Mouse (Mus musculus): ENCODE data around the gene Get4. TPM values are rescaled to one million over a fixed set of nuclear protein-coding genes. Genes with fewer than 3 reads are reported as not detected.
A peak's percentile ranks its signal among the peaks of the same experiment; 100 is the strongest.

Get4 gene
- polyA plus RNA-seq, 1 experiment from 2014 or later = 133 TPM

DNA sequence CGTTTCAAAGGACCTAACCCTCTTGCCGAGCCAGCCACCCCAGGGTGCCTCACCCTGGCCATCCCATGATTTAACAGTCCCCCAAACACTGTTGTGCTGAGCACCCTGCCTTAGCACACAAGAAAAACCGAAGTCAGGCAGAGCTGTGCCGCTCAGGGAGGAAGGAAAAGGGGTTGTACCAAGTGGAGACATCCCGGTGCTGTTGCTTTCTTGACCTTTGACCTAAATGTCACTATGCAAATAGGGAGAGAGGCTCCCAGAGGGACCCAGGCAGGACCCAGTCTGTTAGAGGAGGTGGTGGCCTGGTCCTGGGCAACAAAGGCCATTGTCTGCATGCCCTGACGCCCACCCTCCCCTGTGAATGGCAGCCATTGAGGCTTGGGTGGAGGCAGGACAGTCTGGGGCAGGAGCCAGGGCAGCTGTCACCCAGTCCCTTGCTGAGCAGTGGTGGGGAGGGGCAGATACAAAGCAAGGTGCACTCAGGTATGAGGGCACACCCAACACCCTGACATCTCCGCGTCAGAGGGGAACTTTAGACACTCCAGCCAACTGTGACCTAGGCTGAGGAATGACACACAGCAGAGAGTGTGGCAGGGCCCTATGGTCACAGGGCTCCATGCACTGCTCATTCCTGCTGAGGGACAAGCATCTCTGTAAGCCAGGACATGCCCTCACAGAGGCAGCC lies 33.4 kb downstream of the Get4 start:
- no peak overlapping the region for H3K4me2 ChIP-seq (replicated peaks; ENCODE audit: low read depth)
- peak; percentile 70 for ATAC-seq (ENCODE audit: low FRiP score, low TSS enrichment)
- 41% methylated on average over 8 of the region's 8 CpGs for WGBS

DNA sequence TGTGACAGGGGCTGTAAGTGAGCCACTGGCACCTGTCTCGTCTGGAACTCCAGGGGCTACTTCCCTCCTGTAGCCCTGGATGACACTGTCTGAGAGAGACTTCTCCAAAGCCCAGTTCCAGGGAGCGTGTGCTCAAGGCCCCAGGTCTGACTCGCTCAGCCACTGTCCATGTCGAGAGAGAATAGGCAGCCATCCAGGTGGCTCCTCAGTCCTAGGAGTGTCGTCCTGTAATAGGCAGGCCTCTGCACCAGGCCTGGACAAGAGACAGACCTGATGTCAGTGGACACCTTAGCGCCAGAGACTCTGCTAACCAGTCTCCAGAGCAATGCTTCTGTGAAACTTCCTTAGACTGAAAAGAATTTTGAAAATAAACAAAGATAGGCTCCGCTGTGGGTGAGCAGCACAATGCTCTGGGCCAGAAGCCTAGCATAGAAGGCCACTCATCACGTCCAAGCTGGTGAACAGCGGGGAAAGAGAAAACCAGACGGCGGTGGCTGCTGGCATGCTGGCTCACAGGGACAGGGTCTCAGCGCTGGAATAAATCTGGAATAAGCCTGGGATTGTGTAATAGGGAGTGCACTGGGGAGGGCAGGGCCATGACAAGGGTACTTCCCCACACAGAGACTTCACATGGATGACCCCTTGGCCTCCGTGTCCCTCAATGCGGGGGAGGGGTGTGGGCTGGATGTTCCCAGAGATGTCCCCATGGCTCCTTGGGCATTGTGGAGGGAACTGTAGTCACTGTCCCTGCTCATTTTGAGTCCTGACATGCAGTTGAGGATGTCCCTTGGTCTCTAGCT lies 34.2 kb downstream of the Get4 start:
- peak overlapping the region; percentile 65 for H3K27ac ChIP-seq (replicated peaks)
- 37% methylated on average over 14 of the region's 14 CpGs for WGBS
- DNase-seq (ENCODE audit: low spot score) = peak; percentile 26

More for the DNA sequence above, 33.4 kb downstream of the Get4 start:
- Histone ChIP-seq H3K27ac (replicated peaks) (peak overlapping the region; percentile 65), H3K27me3 (ENCODE audit: control insufficient read depth, insufficient read depth, low read length) (no peaks in the 10 kb centered on the region), H3K36me3 (ENCODE audit: control insufficient read depth, insufficient read depth, low read length) (no peaks in the 10 kb centered on the region), H3K9me3 (ENCODE audit: control insufficient read depth, low read length) (no peaks in the 10 kb centered on the region), H3K4me3 (ENCODE audit: low read depth, low read length) (no peak overlapping the region), H3K9ac (ENCODE audit: low read length) (0 out of 2 replicates have a peak overlapping the region, but pooled peaks have one; percentile 41), H3K4me1 (replicated peaks; ENCODE audit: control insufficient read depth, insufficient read depth) (peaks cover 9% of the 10 kb centered on the region)
- no peak for TF ChIP-seq CTCF (IDR thresholded peaks at IDR 0.05; ENCODE audit: low read depth)
- no peak for TF ChIP-seq EP300 (optimal IDR thresholded peaks at IDR 0.05)
- DNase-seq (ENCODE audit: low spot score) = peak; percentile 46

DNA sequence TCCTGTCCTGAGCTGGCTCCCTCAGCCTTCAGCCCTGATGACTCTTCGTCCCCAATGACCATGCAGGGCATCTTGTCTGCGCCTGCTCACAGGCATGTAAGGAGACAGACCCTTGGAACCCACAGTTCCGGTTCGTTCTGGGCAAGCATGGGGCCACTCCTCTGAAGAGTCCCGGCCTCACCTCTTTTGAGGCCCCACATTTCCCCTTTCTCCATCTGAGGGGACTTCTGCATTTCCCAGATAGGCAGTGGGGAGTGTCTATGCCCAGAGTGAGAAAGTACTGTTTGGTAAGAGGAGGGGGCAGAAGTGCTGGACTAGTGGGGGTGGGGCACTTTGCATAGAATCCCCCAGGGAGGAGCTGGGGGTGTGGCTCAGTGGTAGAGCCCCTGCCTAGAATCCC lies 35.0 kb downstream of the Get4 start:
- peak overlapping the region; percentile 65 for H3K27ac ChIP-seq (replicated peaks)
- ATAC-seq (ENCODE audit: low FRiP score, low TSS enrichment) (no peak), DNase-seq (ENCODE audit: low spot score) (peak; percentile 23)
- 74% methylated on average over 5 of the region's 5 CpGs for WGBS
- peaks cover 9% of the 10 kb centered on the region for H3K4me1 ChIP-seq (replicated peaks; ENCODE audit: control insufficient read depth, insufficient read depth)
- no peak overlapping the region for H3K9ac ChIP-seq (ENCODE audit: low read length)
- no peak for TF ChIP-seq CTCF (IDR thresholded peaks at IDR 0.05; ENCODE audit: low read depth)
- no peak for TF ChIP-seq EP300 (optimal IDR thresholded peaks at IDR 0.05)
- no peaks in the 10 kb centered on the region for H3K9me3 ChIP-seq (ENCODE audit: control insufficient read depth, low read length)
- no peak overlapping the region for H3K4me2 ChIP-seq (replicated peaks; ENCODE audit: low read depth)
- H3K4me3 ChIP-seq (ENCODE audit: low read depth, low read length) = no peak overlapping the region
- H3K27me3 ChIP-seq (ENCODE audit: control insufficient read depth, insufficient read depth, low read length) = no peaks in the 10 kb centered on the region
- no peaks in the 10 kb centered on the region for H3K36me3 ChIP-seq (ENCODE audit: control insufficient read depth, insufficient read depth, low read length)

More for the DNA sequence above, 34.2 kb downstream of the Get4 start:
- Histone ChIP-seq H3K4me2 (replicated peaks; ENCODE audit: low read depth) (no peak overlapping the region), H3K36me3 (ENCODE audit: control insufficient read depth, insufficient read depth, low read length) (no peaks in the 10 kb centered on the region), H3K9me3 (ENCODE audit: control insufficient read depth, low read length) (no peaks in the 10 kb centered on the region), H3K4me1 (replicated peaks; ENCODE audit: control insufficient read depth, insufficient read depth) (peaks cover 9% of the 10 kb centered on the region), H3K4me3 (ENCODE audit: low read depth, low read length) (no peak overlapping the region), H3K9ac (ENCODE audit: low read length) (peak overlapping the region; percentile 41; the same call in 1 of the 2 replicates), H3K27me3 (ENCODE audit: control insufficient read depth, insufficient read depth, low read length) (no peaks in the 10 kb centered on the region)
- TF ChIP-seq EP300 (optimal IDR thresholded peaks at IDR 0.05) = no peak
- TF ChIP-seq CTCF (IDR thresholded peaks at IDR 0.05; ENCODE audit: low read depth) = no peak
- ATAC-seq (ENCODE audit: low FRiP score, low TSS enrichment) = peak; percentile 22; the same call in 1 of the 2 replicates

DNA sequence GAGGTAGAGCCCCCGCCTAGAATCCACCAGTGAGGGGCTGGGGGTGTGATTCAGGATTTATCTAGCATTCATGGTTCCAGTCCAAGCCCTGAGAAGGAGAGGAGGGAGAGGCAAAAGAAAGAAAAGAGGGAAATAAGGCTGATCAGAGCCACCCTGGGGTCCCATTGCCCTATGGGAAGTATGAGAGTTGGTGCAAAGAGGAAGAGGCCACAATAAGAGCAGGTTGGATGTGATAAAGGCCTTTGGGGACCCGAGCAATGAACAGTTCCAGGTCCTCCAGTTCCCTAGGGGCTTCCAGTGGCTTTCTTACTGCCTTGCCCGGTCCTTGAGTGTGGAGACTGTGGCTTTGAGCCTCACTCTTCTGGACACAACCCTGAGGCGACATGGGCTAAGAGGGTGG lies 35.7 kb downstream of the Get4 start:
- Histone ChIP-seq H3K9ac (ENCODE audit: low read length) (no peak overlapping the region), H3K4me1 (replicated peaks; ENCODE audit: control insufficient read depth, insufficient read depth) (peaks cover 9% of the 10 kb centered on the region), H3K4me2 (replicated peaks; ENCODE audit: low read depth) (no peak overlapping the region), H3K27me3 (ENCODE audit: control insufficient read depth, insufficient read depth, low read length) (no peaks in the 10 kb centered on the region), H3K36me3 (ENCODE audit: control insufficient read depth, insufficient read depth, low read length) (no peaks in the 10 kb centered on the region), H3K27ac (replicated peaks) (no peak overlapping the region), H3K9me3 (ENCODE audit: control insufficient read depth, low read length) (no peaks in the 10 kb centered on the region), H3K4me3 (ENCODE audit: low read depth, low read length) (no peak overlapping the region)
- TF ChIP-seq EP300 (optimal IDR thresholded peaks at IDR 0.05) = no peak
- no peak for TF ChIP-seq CTCF (IDR thresholded peaks at IDR 0.05; ENCODE audit: low read depth)
- WGBS = 87% methylated on average over 4 of the region's 4 CpGs
- ATAC-seq (ENCODE audit: low FRiP score, low TSS enrichment) (no peak), DNase-seq (ENCODE audit: low spot score) (no peak)

DNA sequence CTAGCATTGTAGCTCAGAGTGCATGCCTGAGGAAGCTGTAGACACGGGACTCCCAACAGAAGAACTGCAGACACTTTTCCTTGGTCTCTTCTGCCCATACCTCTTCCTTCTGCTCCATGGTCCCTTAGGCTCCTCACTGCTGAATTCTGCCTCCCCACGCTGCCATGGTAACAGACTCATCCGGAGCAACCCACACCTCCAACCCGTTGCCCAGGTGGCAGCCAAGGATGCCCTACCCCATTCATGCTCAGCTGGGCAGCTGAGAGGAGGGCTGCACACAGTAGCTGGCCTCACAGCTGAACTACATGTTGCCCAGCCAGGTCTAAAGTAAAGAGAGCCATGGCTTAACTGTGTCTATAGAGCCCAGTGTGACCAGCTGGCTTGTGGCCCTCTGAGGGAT lies 36.5 kb downstream of the Get4 start:
- H3K27ac ChIP-seq (replicated peaks) = no peak overlapping the region
- ATAC-seq (ENCODE audit: low FRiP score, low TSS enrichment) = no peak

More for the DNA sequence above, 36.5 kb downstream of the Get4 start:
- DNase-seq (ENCODE audit: low spot score) = no peak
- TF ChIP-seq CTCF (IDR thresholded peaks at IDR 0.05; ENCODE audit: low read depth) (no peak), EP300 (optimal IDR thresholded peaks at IDR 0.05) (no peak)
- Histone ChIP-seq H3K4me3 (ENCODE audit: low read depth, low read length) (no peak overlapping the region), H3K4me1 (replicated peaks; ENCODE audit: control insufficient read depth, insufficient read depth) (peaks cover 9% of the 10 kb centered on the region), H3K27me3 (ENCODE audit: control insufficient read depth, insufficient read depth, low read length) (no peaks in the 10 kb centered on the region), H3K36me3 (ENCODE audit: control insufficient read depth, insufficient read depth, low read length) (no peaks in the 10 kb centered on the region), H3K9me3 (ENCODE audit: control insufficient read depth, low read length) (no peaks in the 10 kb centered on the region), H3K9ac (ENCODE audit: low read length) (no peak overlapping the region), H3K4me2 (replicated peaks; ENCODE audit: low read depth) (no peak overlapping the region)
- 88% methylated on average over 4 of the region's 4 CpGs for WGBS
